Mouse (Mus musculus) embryonic fibroblast, embryonic 13.5 days (primary cell): ENCODE measurements around the gene Slc26a10. TPM values are rescaled to one million over a fixed set of nuclear protein-coding genes. Genes with fewer than 3 reads are reported as not detected.
"Not testable (repeated sequence)": the region's sequence is repeated elsewhere in the genome, so short reads cannot be mapped to it uniquely, and the experiment has no call there.

Experiments used
- H3K27ac ChIP-seq: 2 replicates; pipeline ENCODE4 v1.5.1; 2012; ENCODE audit warnings: low read length, control low read depth, inconsistent platforms; ENCODE audit not compliant: insufficient read depth
- H3K4me1 ChIP-seq: 2 replicates; pipeline ENCODE4 v1.6.1; 2011; ENCODE audit warnings: low read length; ENCODE audit not compliant: control insufficient read depth, insufficient read depth
- H3K4me3 ChIP-seq: 2 replicates; pipeline ENCODE4 v1.5.1; 2011; ENCODE audit warnings: mild to moderate bottlenecking, control low read depth, low read length; ENCODE audit not compliant: insufficient read depth
- CTCF ChIP-seq: IDR thresholded peaks from 2 replicates; pipeline ENCODE4 v1.5.1; 2011; ENCODE audit warnings: mild to moderate bottlenecking, control low read depth, low read length, moderate library complexity, borderline replicate concordance; ENCODE audit not compliant: insufficient read depth
- POLR2A ChIP-seq: IDR thresholded peaks from 2 replicates; pipeline ENCODE4 v1.6.1; 2011; ENCODE audit warnings: low read depth, mild to moderate bottlenecking, control low read depth, low read length, moderate library complexity
- polyA plus RNA-seq: library from polyadenylated mRNA; stranded (reverse); fragments of >200 nt; gene quantifications from 2 replicates; pipeline ENCODE4 v1.2.4, GENCODE M21; 2011; ENCODE audit warnings: low read depth; ENCODE audit not compliant: missing spikeins, insufficient read length

The Slc26a10 gene
- polyA plus RNA-seq, 1 experiment: 2.2 TPM

DNA sequence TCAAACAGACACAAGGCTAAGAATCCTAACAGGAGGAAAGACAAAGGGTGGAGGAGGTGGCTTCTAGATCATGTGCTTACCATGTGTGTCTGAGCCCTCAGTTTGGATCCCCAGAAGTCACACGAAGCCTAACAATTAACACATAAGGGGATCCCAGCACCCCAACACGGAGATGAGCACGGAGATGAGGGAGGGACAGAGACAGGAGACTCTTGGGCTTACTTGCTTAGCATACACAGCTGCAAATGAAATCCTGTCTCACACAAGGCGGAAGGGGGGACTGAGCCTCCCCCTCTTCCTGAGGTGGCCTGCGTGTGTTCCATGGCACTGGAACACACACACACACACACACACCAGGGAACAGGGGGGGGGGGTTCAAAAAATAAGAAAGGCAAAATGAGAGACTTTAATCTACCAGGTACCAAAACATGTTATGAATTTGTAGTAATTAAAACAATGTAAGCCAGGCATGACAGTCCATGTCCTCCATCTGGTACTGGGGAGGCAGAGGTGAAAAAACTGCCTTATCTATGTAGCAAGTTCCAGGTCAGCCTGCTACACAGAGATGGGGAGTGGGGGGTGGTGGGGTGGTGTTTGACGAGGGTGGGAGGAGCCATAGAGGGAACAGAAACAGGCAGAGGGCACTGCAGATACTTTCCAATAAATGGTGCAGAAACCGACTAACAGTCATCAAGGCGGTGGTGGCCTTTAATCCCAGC lies 45.2 kb downstream of the Slc26a10 start:
- no peak overlapping the region for H3K4me3 ChIP-seq
- TF ChIP-seq POLR2A: no peak
- no peak for TF ChIP-seq CTCF
- H3K27ac ChIP-seq: no peak overlapping the region
- H3K4me1 ChIP-seq: no peaks in the 10 kb centered on the region

- H3K4me1 ChIP-seq, H3K27ac ChIP-seq, H3K4me3 ChIP-seq: not testable (repeated sequence)
- TF ChIP-seq CTCF: peak; percentile 25; the same call in 1 of the 2 replicates
These were observed 45.9 kb downstream of the Slc26a10 start for GRCm38 (mm10) chr10:127134394-127135035.

DNA sequence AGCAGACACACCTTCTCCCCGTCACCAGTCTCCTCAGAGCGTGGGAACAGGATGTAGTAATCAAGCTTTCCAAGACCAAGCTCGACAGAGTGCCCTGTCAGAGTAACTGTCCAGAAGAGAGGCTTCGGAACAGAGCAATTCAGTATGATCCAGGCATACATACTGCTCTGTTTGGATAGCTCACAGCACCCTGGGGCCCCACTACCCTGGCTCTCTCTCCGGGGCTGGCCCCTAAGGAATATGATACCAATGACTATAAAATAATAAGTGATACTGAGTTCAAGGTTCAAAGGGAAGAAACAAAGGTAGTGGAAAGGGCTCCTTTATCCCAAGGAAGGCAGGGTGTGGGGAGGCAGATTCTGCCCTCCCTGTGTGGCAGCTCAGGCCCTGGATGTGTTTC lies 48.0 kb downstream of the Slc26a10 start:
- Histone ChIP-seq H3K4me3 (no peak overlapping the region), H3K4me1 (peaks cover 10% of the 10 kb centered on the region), H3K27ac (no peak overlapping the region)
- no peak for TF ChIP-seq CTCF
- no peak for TF ChIP-seq POLR2A

- Histone ChIP-seq H3K27ac (peak overlapping the region; percentile 96), H3K4me3 (no peak overlapping the region), H3K4me1 (peaks cover 15% of the 10 kb centered on the region)
- TF ChIP-seq POLR2A (no peak), CTCF (no peak)
These were observed 51.0 kb downstream of the Slc26a10 start for GRCm38 (mm10) chr10:127129431-127129830.

DNA sequence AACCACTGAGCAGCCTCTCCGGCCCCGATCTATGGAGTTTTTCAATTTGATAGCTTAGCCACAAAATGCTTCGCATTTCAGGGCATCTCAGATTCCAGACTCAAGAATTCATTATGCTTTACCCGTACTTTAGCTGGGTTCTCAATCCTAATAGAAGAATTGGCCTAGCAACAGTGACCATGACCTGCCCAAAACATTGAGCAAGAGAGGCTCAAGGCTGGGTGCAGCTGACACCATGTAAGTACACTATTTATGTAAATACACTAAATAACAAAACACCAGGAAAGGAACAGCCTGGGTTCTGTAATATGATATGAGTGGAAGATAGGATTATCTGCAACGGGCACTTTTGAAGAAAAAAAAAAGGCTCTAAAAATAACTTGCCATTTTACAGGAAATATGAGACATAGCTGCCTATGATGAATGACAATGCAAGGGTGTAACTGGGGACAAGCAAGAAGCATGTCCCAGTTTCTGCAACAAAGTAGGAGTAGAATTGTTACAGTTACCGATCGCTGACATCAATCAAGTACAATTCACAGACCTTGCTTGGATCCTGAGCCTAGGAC lies 52.6 kb downstream of the Slc26a10 start:
- peaks cover 15% of the 10 kb centered on the region for H3K4me1 ChIP-seq
- H3K27ac ChIP-seq: peak overlapping the region; percentile 96
- TF ChIP-seq POLR2A (no peak), CTCF (no peak)
- H3K4me3 ChIP-seq: no peak overlapping the region

DNA sequence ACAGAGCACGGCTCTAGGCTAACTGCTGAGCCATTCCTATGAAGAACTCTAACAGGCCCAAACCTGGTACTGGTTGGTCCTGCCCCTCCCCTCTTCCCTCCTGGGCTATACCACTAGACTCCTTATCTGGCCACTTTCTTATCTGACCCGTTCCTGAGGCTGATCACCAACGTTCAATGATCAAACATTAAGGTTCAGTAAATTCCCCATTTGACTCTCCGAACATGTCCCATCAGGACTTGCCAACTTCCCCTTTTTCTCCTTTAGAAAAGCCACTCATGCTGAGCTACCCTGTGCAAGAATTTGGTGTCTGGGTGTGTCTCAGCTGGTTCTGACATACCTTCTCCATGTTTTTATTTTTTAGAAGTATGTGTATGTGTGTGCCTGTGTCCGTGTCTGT lies 53.9 kb downstream of the Slc26a10 start:
- H3K4me1 ChIP-seq: peaks cover 17% of the 10 kb centered on the region
- peak overlapping the region; percentile 96 for H3K27ac ChIP-seq
- no peak for TF ChIP-seq POLR2A
- TF ChIP-seq CTCF: no peak
- H3K4me3 ChIP-seq: no peak overlapping the region

DNA sequence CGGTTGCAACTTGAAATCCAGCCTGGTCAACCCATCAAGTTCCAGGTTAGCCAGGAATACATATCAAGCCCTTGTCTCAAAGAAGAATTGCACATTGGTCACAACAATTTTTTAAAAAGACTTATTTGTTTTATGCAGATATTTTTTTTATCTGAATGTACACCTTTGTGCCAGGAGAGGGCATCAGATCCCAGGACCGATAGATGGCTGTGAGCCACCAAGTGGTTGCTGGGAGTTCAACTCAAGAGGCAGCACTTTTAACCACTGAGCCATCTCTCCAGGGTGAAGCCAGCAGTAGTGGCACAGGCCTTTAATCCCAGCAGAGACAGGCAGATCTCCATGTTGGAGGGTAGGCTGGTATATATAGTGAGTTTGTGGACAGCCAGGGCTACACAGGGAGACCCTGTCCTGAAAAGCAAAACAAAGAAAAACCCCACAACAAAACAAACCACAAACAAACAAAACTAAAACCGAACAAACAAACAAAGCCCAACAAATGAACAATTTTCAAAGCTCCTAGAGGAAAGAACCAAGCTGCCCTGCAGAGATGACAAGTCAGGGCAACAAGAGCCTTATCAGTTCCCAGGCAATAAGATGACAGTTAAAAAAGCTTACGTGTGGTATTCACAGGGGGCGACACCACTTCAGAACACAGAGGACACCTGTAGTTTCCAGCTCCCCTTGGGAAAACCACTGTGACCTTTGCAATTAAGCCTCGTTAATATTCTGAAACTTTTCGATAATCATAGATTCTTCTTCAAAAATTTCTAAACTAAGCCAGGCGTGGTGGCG lies 55.0 kb downstream of the Slc26a10 start:
- Histone ChIP-seq H3K4me1 (peaks cover 17% of the 10 kb centered on the region), H3K4me3 (no peak overlapping the region), H3K27ac (no peak overlapping the region)
- no peak; the same call in 1 of the 2 replicates for TF ChIP-seq CTCF
- no peak for TF ChIP-seq POLR2A

DNA sequence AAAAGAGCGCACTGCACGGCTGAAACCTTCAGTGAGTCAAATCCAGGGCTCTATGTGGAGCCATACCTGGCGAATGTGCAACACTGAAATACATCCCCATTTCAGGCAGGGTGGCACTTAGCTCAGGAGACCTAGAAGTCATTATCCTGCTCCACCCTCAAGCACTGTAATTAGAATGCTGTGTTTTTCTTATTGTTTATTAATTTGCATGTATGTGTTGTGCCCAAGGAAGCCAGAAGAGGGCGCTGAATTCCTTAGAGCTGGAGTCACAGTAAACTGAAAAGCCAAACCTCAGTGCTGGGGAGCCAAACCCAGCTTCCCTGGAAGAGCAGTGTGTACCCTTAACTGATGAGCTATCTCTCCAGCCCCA lies 57.0 kb downstream of the Slc26a10 start:
- H3K4me3 ChIP-seq: no peak overlapping the region
- peaks cover 14% of the 10 kb centered on the region for H3K4me1 ChIP-seq
- H3K27ac ChIP-seq: no peak overlapping the region
- TF ChIP-seq CTCF (no peak), POLR2A (no peak)

GRCm38 (mm10) chr10:127122784-127123435 lies 57.5 kb downstream of the Slc26a10 start:
- TF ChIP-seq CTCF (no peak), POLR2A (peak; percentile 91)
- Histone ChIP-seq H3K27ac (no peak overlapping the region), H3K4me3 (no peak overlapping the region)

More at GRCm38 (mm10) chr10:127122784-127123435, 57.5 kb downstream of the Slc26a10 start:
- peaks cover 11% of the 10 kb centered on the region for H3K4me1 ChIP-seq
